ENCODE assay signal across 13 mouse cellular contexts in the genomic region with DNA sequence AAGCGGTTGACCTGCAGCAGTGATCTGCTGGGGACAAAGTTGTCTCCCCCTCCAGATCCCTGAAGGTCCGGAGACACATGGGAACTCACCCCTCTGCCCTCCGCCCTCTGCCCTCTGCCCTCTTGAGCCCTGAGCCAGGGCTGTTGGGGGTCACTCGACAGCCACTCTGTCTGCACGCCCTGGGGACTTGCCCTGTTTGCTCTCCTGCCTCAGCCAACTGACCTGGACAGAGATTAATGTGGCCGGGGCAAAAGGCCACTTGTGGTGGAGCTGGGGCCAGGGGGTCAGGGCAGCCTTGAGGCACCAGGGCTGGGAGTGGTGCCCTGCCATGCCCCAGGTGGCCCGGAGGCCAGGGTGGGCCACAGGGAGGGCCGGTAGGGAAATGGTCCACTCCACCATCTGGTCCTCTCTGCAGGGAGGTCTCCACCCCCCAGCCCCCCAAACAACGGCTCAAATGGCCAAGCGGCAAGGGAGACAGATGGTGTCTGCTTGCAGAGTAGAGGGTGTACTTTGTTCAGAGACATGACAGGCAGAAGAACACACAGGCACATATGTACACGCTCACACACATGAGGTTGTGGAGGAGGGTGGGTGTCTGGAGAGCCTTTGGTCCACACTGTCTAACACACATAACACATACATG.
A peak's percentile ranks its signal among the peaks of the same experiment; 100 is the strongest.
DNase-seq lines count a peak whose midpoint lies in the region; ATAC-seq and TF ChIP-seq lines count a peak whose summit lies in the region.
"Had no signal": no experiment of that assay in that cellular context is flagged by ENCODE, and none has a peak within 500 bp of the region (broad histone marks: within the 10 kb centered on the region; RNA-seq: fewer than 3 reads in every experiment).

No protein-coding gene starts in this region.

- DNase-seq in midbrain, embryonic 11.5 days (ENCODE audit: low spot score, missing footprints): no peak
- DNase-seq in midbrain, postnatal 0 days (ENCODE audit: low spot score): no peak
- no peak for DNase-seq in lung, adult 18-20 months
- no peak for DNase-seq in spleen, adult 18-20 months
- DNase-seq: cerebellum, adult 11-12 months; gastrocnemius, postnatal 14 days; lung, embryonic 14.5 days; thymus, adult 18-20 months had no signal

- 0 out of 2 replicates have a peak, but pooled peaks have one; percentile 25 for ATAC-seq in midbrain, embryonic 11.5 days (ENCODE audit: low FRiP score)
- ATAC-seq in midbrain, postnatal 0 days (ENCODE audit: low FRiP score): no peak
- no peak for ATAC-seq in embryonic facial prominence, embryonic 12.5 days (ENCODE audit: insufficient number of reproducible peaks, insufficient read depth, low FRiP score, low TSS enrichment)
- ATAC-seq in hindbrain, embryonic 16.5 days: no peak
- no peak for ATAC-seq in neural tube, embryonic 13.5 days (ENCODE audit: low read depth)
- ATAC-seq: intestine, postnatal 0 days had no signal

- no peak overlapping the region for H3K4me3 ChIP-seq in midbrain, embryonic 11.5 days (ENCODE audit: low read depth, low read length)
- no peak overlapping the region for H3K4me3 ChIP-seq in midbrain, postnatal 0 days (ENCODE audit: low read depth, low read length)
- H3K4me3 ChIP-seq in embryonic facial prominence, embryonic 12.5 days: no peak overlapping the region
- no peak overlapping the region for H3K4me3 ChIP-seq in hindbrain, embryonic 16.5 days (ENCODE audit: low read length)
- H3K4me3 ChIP-seq in neural tube, embryonic 13.5 days: no peak overlapping the region
- H3K4me3 ChIP-seq: erythroblast, embryonic 14.5 days had no signal

- H3K4me2 ChIP-seq in midbrain, embryonic 11.5 days: no peak overlapping the region
- no peak overlapping the region for H3K4me2 ChIP-seq in midbrain, postnatal 0 days (ENCODE audit: low read depth, low read length, poor library complexity, severe bottlenecking)
- no peak overlapping the region for H3K4me2 ChIP-seq in embryonic facial prominence, embryonic 12.5 days (replicated peaks)
- no peak overlapping the region for H3K4me2 ChIP-seq in hindbrain, embryonic 16.5 days (ENCODE audit: low read length)
- H3K4me2 ChIP-seq in neural tube, embryonic 13.5 days: no peak overlapping the region
- H3K4me2 ChIP-seq: lung, embryonic 14.5 days had no signal

- H3K9me3 ChIP-seq in midbrain, embryonic 11.5 days (ENCODE audit: control insufficient read depth, low read length): no peaks in the 10 kb centered on the region
- no peaks in the 10 kb centered on the region for H3K9me3 ChIP-seq in midbrain, postnatal 0 days (ENCODE audit: low read length)
- no peaks in the 10 kb centered on the region for H3K9me3 ChIP-seq in embryonic facial prominence, embryonic 12.5 days
- no peaks in the 10 kb centered on the region for H3K9me3 ChIP-seq in hindbrain, embryonic 16.5 days (ENCODE audit: control insufficient read depth, low read length)
- H3K9me3 ChIP-seq in neural tube, embryonic 13.5 days: no peaks in the 10 kb centered on the region

- peaks cover 65% of the 10 kb centered on the region for H3K4me1 ChIP-seq in midbrain, embryonic 11.5 days (ENCODE audit: control insufficient read depth, insufficient read depth, low read length)
- H3K4me1 ChIP-seq in midbrain, postnatal 0 days (ENCODE audit: insufficient read depth, low read length): peaks cover 26% of the 10 kb centered on the region
- H3K4me1 ChIP-seq in embryonic facial prominence, embryonic 12.5 days: peaks cover 65% of the 10 kb centered on the region
- H3K4me1 ChIP-seq in hindbrain, embryonic 16.5 days (ENCODE audit: control insufficient read depth, insufficient read depth, low read depth, low read length): peaks cover 53% of the 10 kb centered on the region
- peaks cover 90% of the 10 kb centered on the region for H3K4me1 ChIP-seq in neural tube, embryonic 13.5 days (replicated peaks)

- WGBS in midbrain, embryonic 11.5 days: 38% methylated on average over 11 of the region's 11 CpGs
- WGBS in midbrain, postnatal 0 days: 56% methylated on average over 10 of the region's 11 CpGs
- 25% methylated on average over 11 of the region's 11 CpGs for WGBS in embryonic facial prominence, embryonic 12.5 days
- 39% methylated on average over 11 of the region's 11 CpGs for WGBS in hindbrain, embryonic 16.5 days
- 30% methylated on average over 11 of the region's 11 CpGs for WGBS in neural tube, embryonic 13.5 days

- no peak overlapping the region for H3K9ac ChIP-seq in midbrain, embryonic 11.5 days (ENCODE audit: low read length)
- H3K9ac ChIP-seq in midbrain, postnatal 0 days (replicated peaks; ENCODE audit: low read length, poor library complexity, severe bottlenecking): no peak overlapping the region
- peak overlapping the region; percentile 12; the same call in 1 of the 2 replicates for H3K9ac ChIP-seq in embryonic facial prominence, embryonic 12.5 days
- H3K9ac ChIP-seq in hindbrain, embryonic 16.5 days (ENCODE audit: low read depth, low read length): no peak overlapping the region
- no peak overlapping the region for H3K9ac ChIP-seq in neural tube, embryonic 13.5 days
- H3K9ac ChIP-seq: lung, embryonic 14.5 days had no signal

- H3K36me3 ChIP-seq in midbrain, embryonic 11.5 days (ENCODE audit: control insufficient read depth, insufficient read depth, low read length): no peaks in the 10 kb centered on the region
- no peaks in the 10 kb centered on the region for H3K36me3 ChIP-seq in midbrain, postnatal 0 days (ENCODE audit: insufficient read depth, low read length)
- no peaks in the 10 kb centered on the region for H3K36me3 ChIP-seq in embryonic facial prominence, embryonic 12.5 days
- H3K36me3 ChIP-seq in hindbrain, embryonic 16.5 days (ENCODE audit: control insufficient read depth, insufficient read depth, low read length): no peaks in the 10 kb centered on the region
- no peaks in the 10 kb centered on the region for H3K36me3 ChIP-seq in neural tube, embryonic 13.5 days

- TF ChIP-seq CTCF in midbrain, postnatal 0 days (IDR thresholded peaks at IDR 0.05): no peak

- H3K27ac ChIP-seq in midbrain, embryonic 11.5 days (ENCODE audit: low read depth, low read length): peak overlapping the region; percentile 66
- no peak overlapping the region for H3K27ac ChIP-seq in midbrain, postnatal 0 days (ENCODE audit: low read depth, low read length)
- H3K27ac ChIP-seq in embryonic facial prominence, embryonic 12.5 days: no peak overlapping the region
- 0 out of 2 replicates have a peak overlapping the region, but pooled peaks have one; percentile 9 for H3K27ac ChIP-seq in hindbrain, embryonic 16.5 days (ENCODE audit: low read depth, low read length)
- peak overlapping the region; percentile 83; the same call in 1 of the 2 replicates for H3K27ac ChIP-seq in neural tube, embryonic 13.5 days (replicated peaks)

- H3K27me3 ChIP-seq in midbrain, embryonic 11.5 days (ENCODE audit: control insufficient read depth, insufficient read depth, low read length): peaks cover 2% of the 10 kb centered on the region
- H3K27me3 ChIP-seq in midbrain, postnatal 0 days (ENCODE audit: insufficient read depth, low read length): no peaks in the 10 kb centered on the region
- no peaks in the 10 kb centered on the region for H3K27me3 ChIP-seq in embryonic facial prominence, embryonic 12.5 days
- H3K27me3 ChIP-seq in hindbrain, embryonic 16.5 days (replicated peaks; ENCODE audit: control insufficient read depth, insufficient read depth, low read length): no peaks in the 10 kb centered on the region
- no peaks in the 10 kb centered on the region for H3K27me3 ChIP-seq in neural tube, embryonic 13.5 days

Comparison
In these comparisons a context has a peak if more than half of its experiments do, and no peak if none do; other contexts are left out.
1. H3K27ac ChIP-seq: peak in midbrain, embryonic 11.5 days (single experiment), hindbrain, embryonic 16.5 days (single experiment) and neural tube, embryonic 13.5 days (single experiment); none in midbrain, postnatal 0 days (single experiment) and embryonic facial prominence, embryonic 12.5 days (single experiment).